Mouse (Mus musculus) lung, adult 18-20 months (tissue): ENCODE data around the gene A830005F24Rik.
"Not testable (repeated sequence)": the region's sequence is repeated elsewhere in the genome, so short reads cannot be mapped to it uniquely, and the experiment has no call there.

Experiments
- DNase-seq, 2 experiments: peaks; one replicate each; pipeline ENCODE4 v3.0.0; 2022; ENCODE audit warnings: mixed read lengths in 2 of 2

The A830005F24Rik gene

DNA sequence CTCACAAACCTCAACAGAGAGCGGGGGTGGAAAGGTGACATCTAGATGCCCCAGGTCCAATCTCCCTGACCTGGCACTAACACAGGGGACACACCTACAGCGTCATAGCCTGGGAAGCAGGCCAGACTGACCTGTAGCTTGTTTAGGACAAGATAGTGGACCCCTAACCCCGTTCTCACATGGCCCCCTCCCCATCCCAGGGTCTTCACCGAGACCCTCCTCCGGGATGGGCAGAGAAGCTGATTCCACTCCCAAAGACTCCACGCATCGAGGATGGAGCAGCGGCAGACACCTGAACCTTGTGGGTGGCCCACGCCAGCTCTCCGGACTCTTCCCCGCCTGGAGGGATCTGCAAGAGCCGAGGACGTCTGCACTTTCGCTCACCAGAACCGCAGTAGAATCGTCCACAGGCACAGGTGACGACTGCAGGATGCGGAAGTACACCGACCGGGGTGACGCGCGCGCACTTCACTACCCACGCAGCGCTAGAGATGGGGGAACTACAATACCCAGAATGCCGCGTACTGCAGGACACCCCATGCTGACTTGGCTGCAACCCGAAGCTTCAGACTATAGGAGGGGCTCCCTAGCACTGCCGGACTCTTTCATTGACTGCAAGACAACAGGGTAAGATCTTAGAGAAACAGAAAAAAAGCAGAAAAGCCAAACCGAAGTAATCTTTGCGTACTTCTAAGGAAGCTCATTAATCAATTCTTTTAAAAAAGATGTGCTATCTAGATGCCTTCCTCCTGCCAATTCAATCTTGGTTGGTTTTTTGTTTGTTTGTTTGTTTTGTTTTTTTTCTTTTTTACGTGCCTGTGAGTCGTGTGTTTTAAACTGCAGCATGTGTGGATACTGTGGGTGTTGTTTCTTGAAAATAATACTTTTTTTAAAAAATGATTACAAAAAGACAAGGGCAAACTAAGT, at the start of gene A830005F24Rik, which contains the start of gene Zfp169:
TSS of gene A830005F24Rik (plus strand) at position 568 of the 927 bp plus-strand sequence.
TSS of gene Zfp169 (minus strand) at position 449 of the 927 bp plus-strand sequence.
- peak; percentile 90 to 93 for DNase-seq

DNA sequence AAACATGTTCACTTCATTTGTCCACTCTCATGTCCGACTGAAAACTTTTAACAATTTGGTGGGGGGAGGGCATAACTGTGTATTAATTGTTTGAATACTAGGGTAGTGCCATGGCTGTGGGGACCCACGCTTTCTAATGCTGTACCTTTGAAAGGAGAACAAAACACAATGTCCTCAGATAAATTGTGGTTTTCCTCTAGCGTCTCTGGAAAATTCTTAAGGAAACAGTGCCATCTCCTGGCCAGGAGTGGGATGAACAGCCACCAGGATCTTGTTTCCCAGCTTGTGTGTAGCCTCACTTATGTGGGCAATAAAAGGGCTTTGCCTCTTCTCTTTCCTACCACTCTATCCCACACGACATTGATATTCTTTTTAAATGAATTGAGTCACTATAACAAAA, 49.2 kb upstream of the A830005F24Rik start:
- DNase-seq, result peak; percentile 38 to 47

DNA sequence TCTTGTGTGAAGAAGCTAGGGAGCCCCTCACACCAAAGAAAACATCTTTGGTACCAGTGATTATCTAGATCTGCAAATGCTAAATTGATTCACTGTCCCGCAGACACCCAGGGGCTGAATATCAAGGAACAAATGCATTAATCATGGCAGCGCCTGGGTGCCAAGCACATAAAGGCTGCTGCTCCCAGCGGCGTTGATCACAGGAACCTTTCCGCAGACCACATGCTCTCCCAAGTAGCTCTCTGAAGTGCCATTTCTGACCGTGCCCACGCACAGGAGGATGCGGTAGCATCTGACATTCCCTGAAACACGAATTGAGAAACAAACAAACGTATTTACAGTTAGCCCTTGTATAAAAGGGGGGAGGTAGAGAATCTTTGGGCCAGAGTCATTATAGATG, 47.2 kb upstream of the A830005F24Rik start:
- DNase-seq, result no peak

DNA sequence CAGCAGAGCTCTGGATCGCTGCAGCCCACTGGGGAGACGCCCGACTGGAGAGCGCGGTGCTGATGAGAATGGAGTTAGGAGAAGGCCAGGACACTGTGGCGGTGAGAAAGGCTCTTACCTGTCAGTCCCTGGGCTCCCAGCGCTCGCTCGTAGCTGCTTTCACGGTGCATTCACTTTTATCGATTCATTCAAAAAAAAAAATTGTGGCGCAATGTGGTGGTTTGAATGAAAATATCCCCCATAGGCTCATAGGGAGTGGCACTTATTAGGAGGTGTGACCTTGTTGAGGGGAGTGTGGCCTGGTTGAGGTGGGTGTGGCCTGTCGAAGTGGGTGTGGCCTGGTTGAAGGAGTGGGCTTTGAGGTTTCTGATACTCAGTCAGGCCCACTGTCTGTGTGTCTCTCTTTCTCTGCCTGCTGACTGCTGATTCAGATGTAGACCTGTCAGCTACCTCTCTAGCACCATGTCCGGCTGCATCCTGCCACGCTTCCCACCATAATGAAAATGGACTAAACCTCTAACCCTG, 44.7 kb upstream of the A830005F24Rik start:
- DNase-seq, result no peak

DNA sequence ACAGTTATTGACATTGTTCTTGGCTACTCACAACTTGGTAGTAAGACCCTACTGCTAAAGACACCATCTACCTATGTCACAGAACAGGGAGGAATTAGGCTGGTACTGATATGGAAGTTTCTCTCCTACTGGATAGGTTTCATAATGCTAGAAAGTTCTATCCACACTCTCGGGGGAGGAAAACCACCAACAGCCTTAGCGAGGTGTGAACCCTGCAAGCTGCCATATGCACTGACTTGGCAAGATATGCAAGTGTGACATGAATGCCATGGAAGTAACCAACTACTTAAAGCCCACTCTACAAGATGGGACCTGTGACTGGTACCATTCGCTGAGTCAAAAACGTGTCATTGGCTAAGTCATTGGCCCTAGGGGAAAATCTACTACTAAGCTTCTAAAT, 29.8 kb upstream of the A830005F24Rik start:
- no peak for DNase-seq

DNA sequence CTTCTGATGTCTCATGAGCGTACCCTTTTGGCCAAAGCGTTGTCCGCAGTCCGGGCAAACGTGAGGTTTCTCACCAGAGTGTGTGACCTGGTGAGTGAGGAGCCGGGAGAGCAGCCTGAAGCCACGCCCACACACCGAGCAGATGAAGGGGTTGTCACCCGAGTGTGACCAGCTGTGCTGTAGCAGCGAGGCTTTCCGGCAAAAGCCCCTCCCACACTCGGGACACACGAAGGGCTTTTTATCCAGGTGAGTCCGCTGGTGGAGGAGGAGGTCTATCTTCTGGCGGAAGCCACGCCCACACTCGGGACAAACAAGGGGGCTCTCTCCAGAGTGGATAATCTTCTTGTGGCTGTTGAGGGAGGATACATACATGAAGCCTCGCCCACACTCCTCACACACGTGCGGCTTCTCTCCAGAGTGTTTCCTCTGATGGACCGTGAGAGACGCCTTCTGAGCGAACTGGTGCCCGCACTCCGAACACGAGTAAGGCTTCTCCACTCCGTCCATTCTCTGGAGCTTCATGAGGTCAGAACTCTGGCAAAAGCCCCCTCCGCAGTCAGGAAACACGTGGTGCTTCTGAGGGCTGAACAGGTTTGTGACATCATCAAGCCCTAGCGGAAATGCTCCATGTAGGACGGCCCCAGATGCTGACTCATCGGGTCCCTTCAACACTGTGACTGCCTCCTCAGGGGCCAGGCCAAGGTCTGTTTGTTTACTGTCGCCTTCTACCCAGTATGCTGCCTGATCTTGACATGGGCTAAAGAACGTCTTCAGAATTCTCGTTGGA, 22.8 kb upstream of the A830005F24Rik start:
- no peak for DNase-seq

DNA sequence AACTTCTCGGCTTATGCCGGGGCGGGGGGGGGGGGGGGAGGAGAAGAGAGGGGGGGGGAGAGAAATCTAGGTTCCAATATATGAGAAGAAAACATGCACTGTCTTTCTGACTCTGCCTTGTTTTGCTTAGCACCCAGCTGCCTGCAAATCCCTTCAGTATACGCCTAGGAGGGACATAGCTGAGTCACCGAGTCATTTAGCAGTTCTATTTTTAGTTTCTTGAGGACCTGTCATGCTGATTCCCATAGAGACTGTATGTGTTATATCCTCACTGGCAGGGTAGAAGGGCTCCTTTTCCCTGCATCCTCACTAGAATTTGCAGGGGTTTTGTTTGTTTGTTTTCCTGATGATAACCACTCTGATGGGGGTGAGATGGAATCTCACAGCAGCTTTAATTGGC, 20.2 kb upstream of the A830005F24Rik start:
- no peak for DNase-seq

DNA sequence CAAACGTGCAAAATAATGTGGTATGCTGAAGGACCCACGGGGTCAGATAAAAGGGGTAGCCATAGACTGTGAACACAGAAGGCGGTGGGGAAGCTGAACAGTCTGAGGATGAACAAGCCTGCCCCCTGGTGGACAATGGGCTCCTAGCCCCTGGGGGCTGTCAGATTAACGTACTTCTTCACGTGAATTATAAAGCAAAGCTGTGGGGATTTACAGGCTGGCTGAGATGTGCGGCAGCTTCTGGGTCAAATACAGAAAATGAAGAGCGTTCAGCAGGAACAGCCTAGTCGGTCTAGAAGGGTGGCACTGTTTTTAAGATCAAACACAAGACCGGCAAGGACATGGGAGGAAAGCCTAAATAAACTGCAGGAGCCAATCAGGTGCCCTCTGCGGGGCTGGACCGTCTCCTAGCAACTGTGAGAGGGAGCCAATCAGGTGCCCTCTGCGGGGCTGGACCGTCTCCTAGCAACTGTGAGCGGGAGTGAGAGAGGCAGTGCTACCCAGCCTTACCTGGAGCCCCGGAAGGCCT, 15.6 kb upstream of the A830005F24Rik start:
- DNase-seq, result peak; percentile 35 to 53

DNA sequence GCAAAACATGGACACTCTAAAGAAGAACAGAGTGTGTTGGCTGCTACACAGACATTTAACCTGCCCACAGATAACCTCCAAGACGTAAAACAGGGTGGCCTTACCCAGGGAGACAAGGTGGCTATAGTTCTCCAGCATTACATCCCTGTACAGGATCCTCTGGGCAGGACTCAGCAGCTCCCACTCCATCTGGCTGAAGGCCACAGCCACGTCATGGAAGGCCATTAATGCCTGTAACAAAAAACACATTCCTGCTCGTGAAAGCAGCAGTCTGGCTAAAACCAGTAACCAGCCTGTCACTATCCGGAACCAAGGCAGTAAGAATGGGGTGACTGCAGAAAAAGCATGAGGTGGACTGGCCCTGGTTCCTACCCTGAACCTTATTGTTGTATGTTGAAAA, 14.7 kb upstream of the A830005F24Rik start:
- peak; percentile 15 to 23 for DNase-seq

DNA sequence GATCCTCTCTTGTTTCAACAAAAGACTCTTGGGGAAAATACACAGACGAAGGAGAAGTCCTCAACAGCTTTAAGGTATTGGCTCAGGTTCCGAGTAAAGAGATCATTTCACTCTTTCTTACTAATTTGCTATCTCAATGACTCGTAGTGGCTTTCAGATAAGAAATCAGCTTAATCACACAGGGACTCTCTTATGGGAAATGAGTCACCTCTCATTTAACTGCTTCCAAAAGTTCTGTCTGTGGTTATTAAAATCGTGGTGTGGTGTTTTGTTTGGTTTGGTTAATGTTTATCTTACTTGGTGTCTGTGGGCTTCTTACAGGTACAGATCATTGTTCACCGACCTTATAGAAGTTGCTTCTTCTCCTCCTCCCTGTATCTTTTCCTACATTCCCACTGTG, 10.9 kb upstream of the A830005F24Rik start:
- DNase-seq, result no peak

DNA sequence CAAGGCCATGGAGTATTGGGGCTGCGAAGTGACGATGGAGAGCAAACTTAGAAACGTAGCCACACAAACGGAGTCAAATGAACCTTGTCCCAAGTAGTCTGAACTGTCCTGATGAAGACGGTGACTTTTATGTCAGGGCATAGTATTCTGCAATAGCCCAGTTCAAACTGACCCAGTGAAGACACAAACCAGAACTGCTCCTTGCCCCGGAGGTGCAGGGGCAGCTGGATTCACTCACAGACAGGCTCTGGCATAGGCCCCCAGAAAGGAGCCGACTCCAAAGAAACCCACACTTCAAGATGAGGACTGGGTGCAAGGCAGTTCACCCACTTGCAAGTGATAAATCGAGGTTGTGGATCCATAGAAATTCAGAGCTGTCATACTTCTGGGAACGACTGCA, 4.7 kb upstream of the A830005F24Rik start:
- peak in 1 of 2 experiments; percentile 20 for DNase-seq

DNA sequence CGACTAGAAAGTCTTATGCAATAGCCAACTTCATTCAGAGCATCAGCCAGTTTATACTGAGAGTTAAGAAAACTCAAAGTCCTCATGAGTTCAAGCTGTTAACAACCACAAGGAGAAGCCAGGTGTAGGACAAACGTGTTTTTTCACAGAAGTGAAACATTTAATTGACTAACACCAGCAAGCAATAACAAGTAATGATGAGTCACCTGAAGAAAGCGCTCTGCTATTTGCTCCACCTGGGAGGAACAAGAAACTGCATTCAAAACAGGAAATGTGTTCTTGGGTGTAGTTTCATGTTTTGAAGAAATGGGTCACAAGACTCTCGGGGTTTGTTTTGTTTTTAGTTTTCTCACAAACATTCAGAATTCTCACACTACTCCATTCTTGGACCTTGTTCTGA, 2.5 kb downstream of the A830005F24Rik start:
- DNase-seq, result no peak

DNA sequence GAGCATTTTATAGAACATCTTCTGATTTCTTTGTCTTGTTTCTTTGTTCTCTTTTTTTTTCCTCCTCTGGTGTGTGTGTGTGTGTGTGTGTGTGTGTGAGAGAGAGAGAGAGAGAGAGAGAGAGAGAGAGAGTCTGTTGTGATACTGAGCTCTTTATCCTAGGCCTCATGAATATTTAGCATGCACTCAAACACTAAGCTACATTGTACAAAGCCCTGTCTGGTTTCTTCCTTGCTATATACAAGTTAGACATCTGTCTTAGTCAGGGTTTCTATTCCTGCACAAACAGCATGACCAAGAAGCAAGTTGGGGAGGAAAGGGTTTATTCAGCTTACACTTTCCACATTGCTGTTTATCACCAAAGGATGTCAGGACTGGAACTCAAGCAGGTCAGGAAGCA, 5.8 kb downstream of the A830005F24Rik start:
- not testable (repeated sequence) for DNase-seq

DNA sequence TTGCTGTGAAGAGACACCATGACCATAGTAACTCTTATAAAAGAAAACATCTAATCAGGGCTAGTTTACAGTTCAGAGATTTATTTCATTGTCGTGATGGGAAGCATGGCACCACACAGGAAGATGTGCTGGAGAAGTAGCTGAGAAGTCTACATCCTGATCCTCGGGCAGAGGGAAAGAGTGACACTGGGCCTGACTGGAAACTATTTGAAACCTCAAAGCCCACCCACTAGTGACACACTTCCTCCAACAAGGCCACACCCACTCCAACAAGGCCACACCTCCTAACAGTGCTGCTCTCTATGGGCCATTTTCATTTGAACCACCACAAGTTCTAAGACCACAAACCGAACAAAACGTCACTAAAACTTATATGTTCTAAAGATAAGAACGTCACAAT, 12.4 kb downstream of the A830005F24Rik start:
- DNase-seq, result no peak

DNA sequence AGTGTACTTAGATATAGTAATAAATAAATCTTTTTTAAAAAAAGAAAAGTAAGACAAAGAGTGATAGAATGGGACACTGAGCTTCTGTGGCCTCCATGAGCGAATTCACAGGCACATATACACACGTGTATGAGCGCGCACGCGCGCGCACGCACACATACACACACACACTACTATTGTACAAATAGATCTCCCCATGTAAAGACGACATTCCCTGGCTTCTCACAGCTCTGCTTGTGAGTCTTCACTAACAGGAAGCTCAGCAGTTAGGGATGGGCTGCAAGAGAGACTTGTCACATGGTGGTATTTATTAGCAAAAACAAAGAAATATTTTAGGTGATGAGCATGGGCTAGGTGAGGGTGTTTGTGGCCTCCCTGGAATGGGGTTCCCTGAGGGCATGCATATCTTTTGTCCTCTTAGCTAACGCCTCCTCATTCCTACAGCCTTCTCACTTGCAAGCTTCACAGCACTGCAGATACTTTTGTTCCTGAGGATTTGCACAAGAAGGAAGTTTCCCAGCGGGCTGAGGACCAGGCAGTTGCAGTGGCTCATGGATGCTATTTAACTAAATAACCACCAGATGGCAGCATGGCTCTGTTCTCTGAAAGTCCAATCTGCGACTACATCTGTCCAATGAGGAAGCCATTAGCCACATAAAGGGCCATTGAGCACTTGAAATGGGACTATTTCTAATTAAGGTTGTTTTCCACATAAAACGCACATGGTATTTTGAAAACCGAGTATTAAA, 14.9 kb downstream of the A830005F24Rik start:
- peak; percentile 54 to 73 for DNase-seq

DNA sequence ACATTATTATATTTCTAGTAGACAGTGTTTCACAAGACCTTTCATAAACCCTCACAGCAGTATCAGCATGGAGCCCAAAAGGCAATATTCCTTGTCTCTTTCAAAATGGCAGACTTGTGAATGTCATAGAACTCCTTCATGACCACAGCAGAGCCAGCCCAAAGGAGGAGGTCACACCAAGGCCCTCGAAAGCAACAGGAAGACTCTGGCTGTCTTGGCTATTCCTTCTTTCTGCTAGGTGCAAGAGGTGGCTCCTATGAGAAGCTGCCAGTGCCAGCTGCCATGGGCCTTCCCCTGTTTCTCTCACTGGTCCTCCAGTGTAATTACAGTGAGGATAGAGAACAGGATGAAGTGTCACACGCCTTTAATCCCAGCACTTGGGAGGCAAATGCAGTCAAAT, 15.7 kb downstream of the A830005F24Rik start:
- DNase-seq, result no peak

DNA sequence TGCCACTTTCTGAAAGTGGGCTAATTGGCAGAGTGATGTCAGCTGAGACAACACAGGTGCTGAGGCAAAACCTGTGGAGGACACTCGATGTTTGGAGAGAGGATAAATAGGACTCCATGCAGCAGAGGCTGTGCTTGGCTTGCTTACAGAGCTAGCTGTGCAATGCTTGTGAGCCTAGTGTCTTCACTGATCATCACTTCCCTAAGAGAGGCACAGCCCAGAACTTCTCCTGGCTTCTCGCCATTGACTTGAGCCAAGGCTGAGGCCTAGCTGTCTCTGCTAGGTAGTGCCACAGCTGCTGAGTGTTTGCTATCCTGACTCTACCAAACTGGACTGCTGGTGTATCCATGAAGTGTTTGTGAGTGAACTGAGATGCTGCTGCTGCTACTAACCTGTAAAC, 17.3 kb downstream of the A830005F24Rik start:
- peak; percentile 49 to 52 for DNase-seq

DNA sequence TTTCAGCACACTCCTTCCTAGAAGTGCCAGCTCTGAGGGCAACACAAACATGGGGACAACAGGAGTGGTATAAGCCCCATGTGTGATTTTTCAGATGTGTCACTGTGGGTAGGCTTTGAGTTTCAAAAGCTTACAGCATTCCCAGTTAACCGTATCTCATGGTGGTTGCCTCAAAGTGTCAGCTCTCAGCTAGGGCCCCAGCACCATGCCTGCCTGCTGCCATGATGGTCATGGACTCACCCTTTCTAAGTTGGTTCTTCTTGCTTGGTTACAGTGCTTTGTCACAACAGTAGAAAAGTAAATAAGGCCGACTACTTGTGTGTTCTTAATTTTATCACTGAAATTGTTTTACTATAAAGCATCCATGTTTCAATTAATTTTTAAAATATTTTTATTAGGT, 18.1 kb downstream of the A830005F24Rik start:
- DNase-seq, result no peak

DNA sequence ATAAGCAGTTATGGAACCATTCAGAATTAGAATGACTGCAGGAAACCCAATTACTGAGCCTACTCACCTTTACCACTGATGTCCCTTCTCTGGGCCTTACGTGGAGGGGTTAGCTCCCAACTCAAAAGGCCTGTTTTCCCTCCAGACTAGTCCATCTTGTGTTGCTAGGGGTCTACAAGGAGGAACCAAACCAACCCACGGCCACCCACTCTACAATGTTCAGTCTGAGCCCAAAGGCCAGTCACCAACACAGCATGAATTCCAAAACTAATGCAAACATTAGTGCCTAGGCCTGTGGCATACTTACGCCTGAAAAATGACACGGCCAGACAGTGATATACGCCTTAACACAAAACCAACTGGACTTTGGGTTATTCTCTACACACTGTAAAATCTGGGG, 20.1 kb downstream of the A830005F24Rik start:
- DNase-seq, result no peak

DNA sequence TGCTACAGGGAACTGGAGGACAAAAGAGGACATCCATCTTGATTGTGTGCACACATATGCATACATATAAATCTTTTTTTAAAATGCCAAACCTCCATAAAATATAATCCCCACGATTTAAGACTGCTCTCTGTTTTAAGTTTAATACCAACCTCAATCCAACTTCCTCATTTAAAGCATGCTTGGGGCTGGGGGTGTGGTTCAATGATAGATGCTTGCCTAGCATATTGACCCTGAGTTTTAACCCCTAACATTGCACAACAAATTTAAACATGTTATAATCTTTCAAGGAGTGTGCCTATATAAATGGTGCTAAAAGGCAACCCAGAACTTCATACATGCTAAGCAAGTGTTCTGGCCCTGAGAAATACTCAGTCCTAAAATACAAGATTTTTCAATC, 27.1 kb downstream of the A830005F24Rik start:
- no peak for DNase-seq

DNA sequence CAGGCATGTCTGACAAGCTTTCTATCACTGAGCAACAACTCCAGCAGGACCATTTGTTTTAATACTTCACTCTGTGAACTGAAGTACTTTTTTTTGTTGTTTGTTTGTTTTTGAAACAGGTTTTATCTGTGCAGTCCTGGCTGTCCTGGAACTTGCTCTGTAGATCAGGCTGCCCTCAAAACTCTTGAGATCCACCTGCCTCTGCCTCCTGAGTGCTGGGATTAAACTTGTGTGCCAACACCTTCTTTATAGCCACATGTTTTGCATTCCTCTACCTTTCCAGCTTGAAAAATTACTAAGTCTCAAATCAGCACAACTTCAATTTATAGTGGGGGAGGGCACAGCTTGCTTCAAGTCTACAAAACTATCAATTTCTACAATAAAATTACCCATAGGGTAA, 31.0 kb downstream of the A830005F24Rik start:
- no peak for DNase-seq

DNA sequence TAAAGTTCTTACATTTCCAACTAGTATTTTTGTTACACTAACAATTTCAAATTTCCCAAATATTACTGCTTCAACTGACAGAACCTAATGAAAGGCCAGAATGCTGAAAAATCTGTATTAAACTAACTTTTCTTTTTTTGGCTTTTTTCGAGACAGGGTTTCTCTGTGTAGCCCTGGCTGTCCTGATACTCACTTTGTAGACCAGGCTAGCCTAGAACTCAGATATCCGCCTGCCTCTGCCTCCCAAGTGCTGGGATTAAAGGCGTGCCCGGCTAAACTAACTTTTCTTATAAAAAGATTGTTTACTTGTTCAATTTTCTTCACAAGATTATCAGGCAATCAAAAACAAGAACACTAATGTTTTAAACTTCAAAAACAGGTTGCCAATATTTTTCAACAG, 31.5 kb downstream of the A830005F24Rik start:
- DNase-seq, result no peak
